Mouse (Mus musculus) embryonic facial prominence, embryonic 11.5 days (tissue): ENCODE measurements around the gene Lrp8. TPM values are rescaled to one million over a fixed set of nuclear protein-coding genes. Genes with fewer than 3 reads are reported as not detected.

ENCODE experiments used
- ATAC-seq: fragments of 200-750 bp; cut with Nextera tagmentation; replicated peaks from 2 replicates; pipeline ENCODE4 v1.8.0; 2017; ENCODE audit warnings: low read depth; ENCODE audit not compliant: insufficient number of reproducible peaks, low FRiP score, low TSS enrichment
- DNase-seq: peaks from one replicate; pipeline ENCODE4 v3.0.0-alpha.2; 2015; ENCODE audit warnings: low spot score
- H3K27ac ChIP-seq: fragments of 300-500 bp; sonication (generic); replicated peaks from 2 replicates; pipeline ENCODE4 v1.5.1; 2014; ENCODE audit warnings: mild to moderate bottlenecking, low read depth, low read length, control low read depth
- H3K27me3 ChIP-seq: fragments of 300-500 bp; sonication (generic); 2 replicates; pipeline ENCODE4 v1.6.1; 2014; ENCODE audit warnings: mild to moderate bottlenecking, low read length, moderate library complexity, mixed read lengths; ENCODE audit not compliant: control insufficient read depth, insufficient read depth
- H3K36me3 ChIP-seq: fragments of 300-500 bp; sonication (generic); replicated peaks from 2 replicates; pipeline ENCODE4 v1.6.1; 2014; ENCODE audit warnings: low read depth, mild to moderate bottlenecking, low read length, moderate library complexity, mixed read lengths; ENCODE audit not compliant: control insufficient read depth, insufficient read depth
- H3K4me1 ChIP-seq: fragments of 300-500 bp; sonication (generic); 2 replicates; pipeline ENCODE4 v1.6.1; 2014; ENCODE audit warnings: low read length, mixed read lengths; ENCODE audit not compliant: control insufficient read depth, insufficient read depth
- H3K4me2 ChIP-seq: fragments of 300-500 bp; sonication (generic); 2 replicates; pipeline ENCODE4 v1.6.1; 2014; ENCODE audit warnings: low read depth, mild to moderate bottlenecking, control low read depth, low read length, moderate library complexity
- H3K4me3 ChIP-seq: fragments of 300-500 bp; sonication (generic); 2 replicates; pipeline ENCODE4 v1.5.1; 2014; ENCODE audit warnings: low read depth, low read length, control low read depth
- H3K9ac ChIP-seq: fragments of 300-500 bp; sonication (generic); replicated peaks from 2 replicates; pipeline ENCODE4 v1.6.1; 2014; ENCODE audit warnings: mild to moderate bottlenecking, control low read depth, low read length
- H3K9me3 ChIP-seq: fragments of 300-500 bp; sonication (generic); replicated peaks from 2 replicates; pipeline ENCODE4 v1.6.1; 2016; ENCODE audit warnings: mild to moderate bottlenecking, low read length, inconsistent platforms, mixed read lengths; ENCODE audit not compliant: control insufficient read depth
- WGBS: fragments of 180-500 bp; shearing (Covaris S2); extraction: QIAGEN DNeasy Blood & Tissue Kit; methylation state at CpG from one replicate; pipeline ENCODE4 v1.1.7; 2014; 5-methylcytosine and 5-hydroxymethylcytosine counted together
- polyA plus RNA-seq: library from polyadenylated mRNA; unstranded; fragments of >200 nt; fragmentation: Nextera tagmentation; extraction: Ambion mirVana; gene quantifications from 2 replicates; pipeline ENCODE4 v1.2.1, GENCODE M21; 2014

Lrp8 gene
- polyA plus RNA-seq, 1 experiment from 2014 or later = 5.0 TPM

GRCm38 (mm10) chr4:107772122-107772825, 29.8 kb upstream of the Lrp8 start:
- H3K9me3 ChIP-seq = no peaks in the 10 kb centered on the region
- no peaks in the 10 kb centered on the region for H3K36me3 ChIP-seq
- no peak overlapping the region for H3K4me2 ChIP-seq
- H3K4me3 ChIP-seq = no peak overlapping the region
- peaks cover 5% of the 10 kb centered on the region; the same call in 1 of the 2 replicates for H3K4me1 ChIP-seq
- ATAC-seq = no peak
- WGBS = 82% methylated on average over 16 of the region's 16 CpGs
- H3K27me3 ChIP-seq = no peaks in the 10 kb centered on the region
- H3K9ac ChIP-seq = no peak overlapping the region
- no peak overlapping the region for H3K27ac ChIP-seq
- DNase-seq = no peak

DNA sequence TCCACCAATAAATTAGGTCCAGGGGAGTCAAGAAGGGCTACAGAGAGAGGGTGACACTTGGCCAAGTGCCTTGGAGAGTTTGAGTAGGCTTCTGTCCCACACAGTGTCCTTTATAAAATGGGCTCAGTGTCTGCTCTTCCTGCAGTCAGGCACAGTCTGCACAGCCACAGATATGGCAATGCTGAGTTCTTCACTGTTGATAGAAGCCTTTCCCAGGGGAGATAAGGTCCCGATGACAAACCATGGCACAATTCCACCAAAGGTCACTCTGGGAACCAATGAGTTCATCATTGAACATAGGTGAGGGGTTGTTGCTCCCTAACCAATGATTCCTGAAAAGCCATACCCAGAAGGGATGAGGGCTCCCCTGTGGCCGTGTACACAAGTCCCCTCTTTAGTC, 27.2 kb upstream of the Lrp8 start:
- Histone ChIP-seq H3K4me1 (peaks cover 5% of the 10 kb centered on the region; the same call in 1 of the 2 replicates), H3K27me3 (no peaks in the 10 kb centered on the region), H3K36me3 (no peaks in the 10 kb centered on the region), H3K4me2 (no peak overlapping the region), H3K27ac (no peak overlapping the region), H3K4me3 (no peak overlapping the region), H3K9me3 (no peaks in the 10 kb centered on the region), H3K9ac (no peak overlapping the region)
- ATAC-seq (no peak), DNase-seq (no peak)
- 81% methylated on average over 2 of the region's 2 CpGs for WGBS

DNA sequence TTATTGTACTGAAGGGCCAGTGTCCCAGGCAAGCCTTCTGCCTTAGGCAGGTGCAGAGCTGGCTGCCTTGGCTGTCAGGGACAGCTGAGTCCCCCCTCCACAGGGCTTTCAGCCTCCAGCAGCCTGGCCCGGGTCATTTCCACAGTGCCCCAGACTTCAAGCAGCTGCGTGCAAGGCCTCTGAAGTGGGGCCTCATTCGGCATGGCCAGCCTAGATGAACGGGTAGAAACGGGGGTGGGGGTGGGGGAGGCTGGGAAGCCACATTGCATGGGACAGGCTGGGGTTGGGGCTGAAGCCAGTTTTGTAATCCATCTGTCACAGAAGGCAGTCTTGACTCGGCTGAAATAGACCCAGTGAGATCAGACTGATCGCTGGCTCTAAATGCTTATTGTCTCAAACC, 26.4 kb upstream of the Lrp8 start:
- DNase-seq (no peak), ATAC-seq (peak; percentile 68)
- H3K4me3 ChIP-seq = no peak overlapping the region
- WGBS = 21% methylated on average over 7 of the region's 7 CpGs
- no peak overlapping the region for H3K27ac ChIP-seq
- no peaks in the 10 kb centered on the region for H3K36me3 ChIP-seq
- H3K9me3 ChIP-seq = no peaks in the 10 kb centered on the region
- no peaks in the 10 kb centered on the region for H3K27me3 ChIP-seq
- peaks cover 5% of the 10 kb centered on the region; the same call in 1 of the 2 replicates for H3K4me1 ChIP-seq
- H3K9ac ChIP-seq = no peak overlapping the region
- H3K4me2 ChIP-seq = no peak overlapping the region

- WGBS = 88% methylated on average over 5 of the region's 5 CpGs
- no peak overlapping the region for H3K9ac ChIP-seq
- no peak overlapping the region for H3K4me2 ChIP-seq
- no peaks in the 10 kb centered on the region for H3K36me3 ChIP-seq
- ATAC-seq = no peak
- no peaks in the 10 kb centered on the region for H3K9me3 ChIP-seq
- peaks cover 5% of the 10 kb centered on the region; the same call in 1 of the 2 replicates for H3K4me1 ChIP-seq
- H3K27ac ChIP-seq = no peak overlapping the region
- no peaks in the 10 kb centered on the region for H3K27me3 ChIP-seq
- no peak overlapping the region for H3K4me3 ChIP-seq
- DNase-seq = no peak
These were observed 24.9 kb upstream of the Lrp8 start for GRCm38 (mm10) chr4:107776990-107777673.

- DNase-seq = no peak
- Histone ChIP-seq H3K4me2 (no peak overlapping the region), H3K4me1 (no peaks in the 10 kb centered on the region), H3K4me3 (no peak overlapping the region), H3K9ac (no peak overlapping the region), H3K36me3 (no peaks in the 10 kb centered on the region), H3K27ac (no peak overlapping the region), H3K27me3 (no peaks in the 10 kb centered on the region), H3K9me3 (no peaks in the 10 kb centered on the region)
- no peak for ATAC-seq
- 68% methylated on average over 10 of the region's 10 CpGs for WGBS
These were observed 18.5 kb upstream of the Lrp8 start for GRCm38 (mm10) chr4:107783541-107783940.

- H3K4me3 ChIP-seq = no peak overlapping the region
These were observed 13.2 kb upstream of the Lrp8 start for GRCm38 (mm10) chr4:107788841-107789240.

GRCm38 (mm10) chr4:107800801-107801200, 1.3 kb upstream of the Lrp8 start:
- Histone ChIP-seq H3K36me3 (no peaks in the 10 kb centered on the region), H3K27me3 (0 out of 2 replicates have a peak, but pooled peaks cover 3% of the 10 kb centered on the region), H3K4me2 (no peak overlapping the region), H3K27ac (no peak overlapping the region), H3K4me3 (no peak overlapping the region), H3K4me1 (peaks cover 9% of the 10 kb centered on the region), H3K9me3 (no peaks in the 10 kb centered on the region), H3K9ac (no peak overlapping the region)
- ATAC-seq (no peak), DNase-seq (no peak)
- 77% methylated on average over 6 of the region's 6 CpGs for WGBS

More at GRCm38 (mm10) chr4:107788841-107789240, 13.2 kb upstream of the Lrp8 start:
- no peak overlapping the region for H3K4me2 ChIP-seq
- no peaks in the 10 kb centered on the region for H3K9me3 ChIP-seq
- H3K27ac ChIP-seq = no peak overlapping the region
- ATAC-seq (no peak), DNase-seq (no peak)
- 85% methylated on average over 6 of the region's 6 CpGs for WGBS
- no peak overlapping the region for H3K9ac ChIP-seq
- no peaks in the 10 kb centered on the region for H3K4me1 ChIP-seq
- no peaks in the 10 kb centered on the region for H3K27me3 ChIP-seq
- H3K36me3 ChIP-seq = no peaks in the 10 kb centered on the region
